In genomic region chr2:155805231-155805924, GRCm38 (mm10) we compare ENCODE assay signal across 11 mouse cellular contexts. TPM values are rescaled to one million over a fixed set of nuclear protein-coding genes. Genes with fewer than 3 reads are reported as not detected.
DNase-seq lines count a peak whose midpoint lies in the region; ATAC-seq lines count a peak whose summit lies in the region.
"Had no signal": no experiment of that assay in that cellular context is flagged by ENCODE, and none has a peak within 500 bp of the region (broad histone marks: within the 10 kb centered on the region; RNA-seq: fewer than 3 reads in every experiment).

No protein-coding gene starts in this region.

- H3K36me3 ChIP-seq in embryonic facial prominence, embryonic 14.5 days (ENCODE audit: control insufficient read depth, insufficient read depth, low read length) = no peaks in the 10 kb centered on the region
- no peaks in the 10 kb centered on the region for H3K36me3 ChIP-seq in embryonic facial prominence, embryonic 10.5 days (replicated peaks)
- no peaks in the 10 kb centered on the region for H3K36me3 ChIP-seq in intestine, embryonic 16.5 days (ENCODE audit: control insufficient read depth, insufficient read depth, low read length)

- H3K27ac ChIP-seq in embryonic facial prominence, embryonic 14.5 days (replicated peaks; ENCODE audit: low read depth, low read length) = no peak overlapping the region
- no peak overlapping the region for H3K27ac ChIP-seq in embryonic facial prominence, embryonic 10.5 days (replicated peaks)
- H3K27ac ChIP-seq in intestine, embryonic 16.5 days (ENCODE audit: low read length) = no peak overlapping the region

- no peaks in the 10 kb centered on the region for H3K9me3 ChIP-seq in embryonic facial prominence, embryonic 14.5 days (ENCODE audit: control insufficient read depth, low read length)
- H3K9me3 ChIP-seq in embryonic facial prominence, embryonic 10.5 days = no peaks in the 10 kb centered on the region
- H3K9me3 ChIP-seq in intestine, embryonic 16.5 days (ENCODE audit: control insufficient read depth, low read length) = no peaks in the 10 kb centered on the region

- no peak overlapping the region for H3K9ac ChIP-seq in embryonic facial prominence, embryonic 14.5 days (ENCODE audit: low read depth, low read length)
- no peak overlapping the region for H3K9ac ChIP-seq in intestine, embryonic 16.5 days (ENCODE audit: low read depth, low read length)

- ATAC-seq in embryonic facial prominence, embryonic 14.5 days (ENCODE audit: low read depth) = no peak
- peak; percentile 75 for ATAC-seq in intestine, embryonic 16.5 days
- ATAC-seq in frontal cortex, adult (ENCODE audit: low TSS enrichment) = no peak
- ATAC-seq: forebrain, embryonic 16.5 days had no signal

- H3K27me3 ChIP-seq in embryonic facial prominence, embryonic 14.5 days (replicated peaks; ENCODE audit: control insufficient read depth, insufficient read depth, low read length) = no peaks in the 10 kb centered on the region
- H3K27me3 ChIP-seq in embryonic facial prominence, embryonic 10.5 days (replicated peaks; ENCODE audit: low read depth, poor library complexity, severe bottlenecking) = no peaks in the 10 kb centered on the region
- no peaks in the 10 kb centered on the region for H3K27me3 ChIP-seq in intestine, embryonic 16.5 days (replicated peaks; ENCODE audit: control insufficient read depth, insufficient read depth, low read length)

- H3K4me3 ChIP-seq in embryonic facial prominence, embryonic 14.5 days (ENCODE audit: low read depth, low read length) = no peak overlapping the region
- no peak overlapping the region for H3K4me3 ChIP-seq in embryonic facial prominence, embryonic 10.5 days
- H3K4me3 ChIP-seq in intestine, embryonic 16.5 days (ENCODE audit: low read length) = no peak overlapping the region

- H3K4me2 ChIP-seq in embryonic facial prominence, embryonic 14.5 days (ENCODE audit: low read depth, low read length) = no peak overlapping the region
- no peak overlapping the region for H3K4me2 ChIP-seq in intestine, embryonic 16.5 days (ENCODE audit: low read depth, low read length)

- whole genome bisulfite sequencing in embryonic facial prominence, embryonic 14.5 days = 49% methylated on average over 6 of the region's 6 CpGs
- 72% methylated on average over 6 of the region's 6 CpGs for WGBS in embryonic facial prominence, embryonic 10.5 days
- WGBS in intestine, embryonic 16.5 days = 36% methylated on average over 6 of the region's 6 CpGs

- peak; percentile 11 for DNase-seq in embryonic facial prominence, embryonic 14.5 days (ENCODE audit: low spot score)
- no peak for DNase-seq in embryonic facial prominence, embryonic 10.5 days (ENCODE audit: low spot score)
- DNase-seq in retina, postnatal 1 day = peak; percentile 58
- DNase-seq in retina, embryonic 14.5 days (ENCODE audit: low spot score) = no peak
- no peak for DNase-seq in layer of hippocampus, adult 18-20 months (ENCODE audit: low spot score in 2 of 2)
- DNase-seq in layer of hippocampus, postnatal 36 days = no peak
- DNase-seq: thymus, adult 18-20 months had no signal

- H3K4me1 ChIP-seq in embryonic facial prominence, embryonic 14.5 days (ENCODE audit: control insufficient read depth, insufficient read depth, low read length) = no peaks in the 10 kb centered on the region
- 0 out of 2 replicates have a peak, but pooled peaks cover 5% of the 10 kb centered on the region for H3K4me1 ChIP-seq in embryonic facial prominence, embryonic 10.5 days
- peaks cover 6% of the 10 kb centered on the region for H3K4me1 ChIP-seq in intestine, embryonic 16.5 days (ENCODE audit: control insufficient read depth, insufficient read depth, low read length)

RNA-seq across cellular contexts. Expression of gene BC029722, which starts 13.8 kb away (rescaled TPM):
- 10.8 and 12.2 TPM in 2 replicates for polyA plus RNA-seq in embryonic facial prominence, embryonic 14.5 days (2014; fragmentation: Nextera tagmentation; extraction: Ambion mirVana)
- 7.1 and 8.4 TPM in 2 replicates for polyA plus RNA-seq in embryonic facial prominence, embryonic 10.5 days (2016; fragmentation: Nextera tagmentation; extraction: Ambion mirVana)
- polyA plus RNA-seq in intestine, embryonic 16.5 days (2015; fragmentation: Nextera tagmentation; extraction: Ambion mirVana) = 27.4 and 30.0 TPM in 2 replicates
- total RNA-seq in layer of hippocampus, adult 18-20 months (2021) = 10 to 100 TPM; 57.3 to 64.4 TPM
- total RNA-seq in layer of hippocampus, postnatal 36 days (2021) = 10 to 100 TPM; 51.4 to 57.4 TPM

RNA-seq across cellular contexts. Expression of gene Eif6, which starts 21.3 kb away (rescaled TPM):
- polyA plus RNA-seq in embryonic facial prominence, embryonic 14.5 days (2014; fragmentation: Nextera tagmentation; extraction: Ambion mirVana) = 151 and 162 TPM in 2 replicates
- 247 and 259 TPM in 2 replicates for polyA plus RNA-seq in embryonic facial prominence, embryonic 10.5 days (2016; fragmentation: Nextera tagmentation; extraction: Ambion mirVana)
- polyA plus RNA-seq in intestine, embryonic 16.5 days (2015; fragmentation: Nextera tagmentation; extraction: Ambion mirVana) = 279 and 287 TPM in 2 replicates
- 10 to 100 TPM; 66.9 to 70.9 TPM for total RNA-seq in layer of hippocampus, adult 18-20 months (2021)
- total RNA-seq in layer of hippocampus, postnatal 36 days (2021) = 10 to 100 TPM; 65.8 to 74.3 TPM

RNA-seq across cellular contexts. Expression of gene Fam83c, which starts 29.3 kb away (rescaled TPM):
- 0.74 and 1.1 TPM in 2 replicates for polyA plus RNA-seq in embryonic facial prominence, embryonic 14.5 days (2014; fragmentation: Nextera tagmentation; extraction: Ambion mirVana)
- 0.29 and 0.41 TPM in 2 replicates for polyA plus RNA-seq in embryonic facial prominence, embryonic 10.5 days (2016; fragmentation: Nextera tagmentation; extraction: Ambion mirVana)
- polyA plus RNA-seq in intestine, embryonic 16.5 days (2015; fragmentation: Nextera tagmentation; extraction: Ambion mirVana) = 0.33 and 0.35 TPM in 2 replicates
- not detected for total RNA-seq in layer of hippocampus, adult 18-20 months (2021)
- not detected for total RNA-seq in layer of hippocampus, postnatal 36 days (2021)
- total RNA-seq: left cerebral cortex, postnatal 10 days had no signal

RNA-seq across cellular contexts. Expression of gene Mmp24, which starts 30.2 kb away (rescaled TPM):
- polyA plus RNA-seq in embryonic facial prominence, embryonic 14.5 days (2014; fragmentation: Nextera tagmentation; extraction: Ambion mirVana) = 0.51 TPM in 2 replicates
- polyA plus RNA-seq in embryonic facial prominence, embryonic 10.5 days (2016; fragmentation: Nextera tagmentation; extraction: Ambion mirVana) = 0.30 and 0.44 TPM in 2 replicates
- 0.18 and 0.21 TPM in 2 replicates for polyA plus RNA-seq in intestine, embryonic 16.5 days (2015; fragmentation: Nextera tagmentation; extraction: Ambion mirVana)
- 10 to 100 TPM; 39.2 to 39.9 TPM for total RNA-seq in layer of hippocampus, adult 18-20 months (2021)
- total RNA-seq in layer of hippocampus, postnatal 36 days (2021) = 10 to 100 TPM; 42.0 to 46.5 TPM

RNA-seq across cellular contexts. Expression of gene Procr, which starts 54.5 kb away (rescaled TPM):
- polyA plus RNA-seq in embryonic facial prominence, embryonic 14.5 days (2014; fragmentation: Nextera tagmentation; extraction: Ambion mirVana) = 8.1 and 9.1 TPM in 2 replicates
- polyA plus RNA-seq in embryonic facial prominence, embryonic 10.5 days (2016; fragmentation: Nextera tagmentation; extraction: Ambion mirVana) = 1.0 and 1.8 TPM in 2 replicates
- 20.4 and 20.8 TPM in 2 replicates for polyA plus RNA-seq in intestine, embryonic 16.5 days (2015; fragmentation: Nextera tagmentation; extraction: Ambion mirVana)
- total RNA-seq in layer of hippocampus, adult 18-20 months (2021) = under 1 TPM; 0.89 to 0.92 TPM
- 1 to 10 TPM in 1 of 2 experiments, under 1 TPM in 1; 0.63 to 1.3 TPM for total RNA-seq in layer of hippocampus, postnatal 36 days (2021)

Comparison
In these comparisons a context has a peak if more than half of its experiments do, and no peak if none do; other contexts are left out.
1. DNase-seq: peak in embryonic facial prominence, embryonic 14.5 days (single experiment) and retina, postnatal 1 day (single experiment); none in embryonic facial prominence, embryonic 10.5 days (single experiment), retina, embryonic 14.5 days (single experiment), layer of hippocampus, adult 18-20 months (0 of 2) and layer of hippocampus, postnatal 36 days (0 of 2).